Mouse (Mus musculus) heart, embryonic 11.5 days (tissue): ENCODE data around the gene Tcirg1. TPM values are rescaled to one million over a fixed set of nuclear protein-coding genes. Genes with fewer than 3 reads are reported as not detected.

Experiments
- ATAC-seq: fragments of 200-750 bp; cut with Nextera tagmentation; replicated peaks from 2 replicates; pipeline ENCODE4 v1.8.0; 2017; ENCODE audit warnings: moderate library complexity; ENCODE audit not compliant: insufficient number of reproducible peaks, low FRiP score, low TSS enrichment
- H3K27ac ChIP-seq: fragments of 300-500 bp; sonication (generic); 2 replicates; pipeline ENCODE4 v1.5.1; 2014; ENCODE audit warnings: mild to moderate bottlenecking, low read depth, low read length
- H3K27me3 ChIP-seq: fragments of 300-500 bp; sonication (generic); 2 replicates; pipeline ENCODE4 v1.6.1; 2014; ENCODE audit warnings: mild to moderate bottlenecking, low read length, mixed read lengths; ENCODE audit not compliant: control insufficient read depth, insufficient read depth
- H3K36me3 ChIP-seq: fragments of 300-500 bp; sonication (generic); 2 replicates; pipeline ENCODE4 v1.6.1; 2014; ENCODE audit warnings: mild to moderate bottlenecking, low read length, moderate library complexity, mixed read lengths; ENCODE audit not compliant: control insufficient read depth, insufficient read depth
- H3K4me1 ChIP-seq: fragments of 300-500 bp; sonication (generic); 2 replicates; pipeline ENCODE4 v1.6.1; 2014; ENCODE audit warnings: low read length; ENCODE audit not compliant: control insufficient read depth, insufficient read depth
- H3K4me2 ChIP-seq: fragments of 300-500 bp; sonication (generic); 2 replicates; pipeline ENCODE4 v1.6.1; 2014; ENCODE audit warnings: mild to moderate bottlenecking, moderate library complexity
- H3K4me3 ChIP-seq: fragments of 300-500 bp; sonication (generic); 2 replicates; pipeline ENCODE4 v1.5.1; 2014; ENCODE audit warnings: low read depth, low read length
- H3K9ac ChIP-seq: fragments of 300-500 bp; sonication (generic); 2 replicates; pipeline ENCODE4 v1.6.1; 2014; ENCODE audit warnings: mild to moderate bottlenecking, low read depth, low read length, moderate library complexity
- H3K9me3 ChIP-seq: fragments of 300-500 bp; sonication (generic); replicated peaks from 2 replicates; pipeline ENCODE4 v1.6.1; 2016; ENCODE audit warnings: low read length; ENCODE audit not compliant: control insufficient read depth
- WGBS: fragments of 180-500 bp; shearing (Covaris S2); extraction: QIAGEN DNeasy Blood & Tissue Kit; methylation state at CpG from one replicate; pipeline ENCODE4 v1.1.7; 2014; ENCODE audit not compliant: insufficient replicate concordance; 5-methylcytosine and 5-hydroxymethylcytosine counted together
- polyA plus RNA-seq: library from polyadenylated mRNA; unstranded; fragments of >200 nt; fragmentation: Nextera tagmentation; extraction: Ambion mirVana; gene quantifications from 2 replicates; pipeline ENCODE4 v1.2.1, GENCODE M21; 2014

Tcirg1 gene
- polyA plus RNA-seq, 1 experiment from 2014 or later: 16.2 TPM

- Histone ChIP-seq H3K27ac (peak overlapping the region; percentile 55), H3K4me3 (no peak overlapping the region), H3K27me3 (no peaks in the 10 kb centered on the region), H3K9ac (peak overlapping the region; percentile 40), H3K4me1 (peaks cover 17% of the 10 kb centered on the region), H3K4me2 (no peak overlapping the region), H3K9me3 (no peaks in the 10 kb centered on the region), H3K36me3 (no peaks in the 10 kb centered on the region)
- 65% methylated on average over 21 of the region's 21 CpGs for WGBS
- ATAC-seq: no peak
Observed at GRCm38 (mm10) chr19:3930262-3931057, 23.5 kb upstream of the Tcirg1 start.

GRCm38 (mm10) chr19:3929211-3929941, 22.4 kb upstream of the Tcirg1 start, which contains the start of gene Aldh3b1:
Gene Aldh3b1 (minus strand): TSS chr19:3929808.
- H3K9ac ChIP-seq: peak within 1 kb of the TSS; percentile 40

GRCm38 (mm10) chr19:3928779-3929178, 21.8 kb upstream of the Tcirg1 start:
- Histone ChIP-seq H3K9ac (no peak overlapping the region), H3K9me3 (no peaks in the 10 kb centered on the region), H3K4me3 (no peak overlapping the region), H3K4me2 (no peak overlapping the region), H3K4me1 (peaks cover 11% of the 10 kb centered on the region), H3K27ac (0 out of 2 replicates have a peak overlapping the region, but pooled peaks have one; percentile 50), H3K36me3 (no peaks in the 10 kb centered on the region), H3K27me3 (no peaks in the 10 kb centered on the region)
- 81% methylated on average over 4 of the region's 4 CpGs for WGBS
- no peak for ATAC-seq

More at GRCm38 (mm10) chr19:3929211-3929941, 22.4 kb upstream of the Tcirg1 start, which contains the start of gene Aldh3b1:
- H3K9me3 ChIP-seq: no peaks in the 10 kb centered on the region
- H3K36me3 ChIP-seq: no peaks in the 10 kb centered on the region
- peak; percentile 63 for ATAC-seq
- 44% methylated on average over 12 of the region's 12 CpGs for WGBS
- peak within 1 kb of the TSS; percentile 2; the same call in 1 of the 2 replicates for H3K4me2 ChIP-seq
- no peak within 1 kb of the TSS for H3K4me3 ChIP-seq
- H3K27me3 ChIP-seq: no peaks in the 10 kb centered on the region
- peak within 1 kb of the TSS; percentile 55 for H3K27ac ChIP-seq
- H3K4me1 ChIP-seq: peaks cover 11% of the 10 kb centered on the region; the same call in 1 of the 2 replicates

GRCm38 (mm10) chr19:3927989-3928388, 21.1 kb upstream of the Tcirg1 start:
- no peaks in the 10 kb centered on the region for H3K27me3 ChIP-seq
- no peak overlapping the region for H3K27ac ChIP-seq
- H3K4me1 ChIP-seq: peaks cover 11% of the 10 kb centered on the region
- H3K9ac ChIP-seq: no peak overlapping the region
- no peak for ATAC-seq
- 83% methylated on average over 4 of the region's 4 CpGs for WGBS
- H3K4me2 ChIP-seq: no peak overlapping the region
- H3K36me3 ChIP-seq: no peaks in the 10 kb centered on the region
- no peak overlapping the region for H3K4me3 ChIP-seq
- no peaks in the 10 kb centered on the region for H3K9me3 ChIP-seq

- Histone ChIP-seq H3K27me3 (no peaks in the 10 kb centered on the region), H3K27ac (no peak overlapping the region), H3K9me3 (no peaks in the 10 kb centered on the region), H3K4me3 (no peak overlapping the region), H3K4me2 (no peak overlapping the region), H3K4me1 (peaks cover 11% of the 10 kb centered on the region), H3K36me3 (no peaks in the 10 kb centered on the region), H3K9ac (no peak overlapping the region)
- WGBS: 63% methylated on average over 6 of the region's 6 CpGs
- ATAC-seq: no peak
Observed at GRCm38 (mm10) chr19:3926685-3927084, 19.8 kb upstream of the Tcirg1 start.

GRCm38 (mm10) chr19:3926279-3926678, 19.3 kb upstream of the Tcirg1 start:
- Histone ChIP-seq H3K4me3 (no peak overlapping the region), H3K27me3 (no peaks in the 10 kb centered on the region), H3K9me3 (no peaks in the 10 kb centered on the region), H3K4me1 (peaks cover 11% of the 10 kb centered on the region), H3K27ac (no peak overlapping the region), H3K36me3 (no peaks in the 10 kb centered on the region), H3K4me2 (no peak overlapping the region), H3K9ac (no peak overlapping the region)
- no peak for ATAC-seq
- WGBS: 61% methylated on average over 3 of the region's 3 CpGs

GRCm38 (mm10) chr19:3925859-3926258, 18.9 kb upstream of the Tcirg1 start:
- 78% methylated on average over 6 of the region's 6 CpGs for WGBS
- H3K9me3 ChIP-seq: no peaks in the 10 kb centered on the region
- H3K27me3 ChIP-seq: no peaks in the 10 kb centered on the region
- no peak for ATAC-seq
- H3K4me3 ChIP-seq: no peak overlapping the region
- H3K27ac ChIP-seq: no peak overlapping the region
- H3K36me3 ChIP-seq: no peaks in the 10 kb centered on the region
- H3K4me2 ChIP-seq: no peak overlapping the region
- peaks cover 11% of the 10 kb centered on the region for H3K4me1 ChIP-seq
- no peak overlapping the region for H3K9ac ChIP-seq

- no peaks in the 10 kb centered on the region for H3K27me3 ChIP-seq
- H3K4me3 ChIP-seq: no peak overlapping the region
- 83% methylated on average over 7 of the region's 7 CpGs for WGBS
- H3K36me3 ChIP-seq: no peaks in the 10 kb centered on the region
- no peak overlapping the region for H3K9ac ChIP-seq
- H3K4me1 ChIP-seq: peaks cover 4% of the 10 kb centered on the region
- H3K27ac ChIP-seq: no peak overlapping the region
- H3K9me3 ChIP-seq: no peaks in the 10 kb centered on the region
- no peak overlapping the region for H3K4me2 ChIP-seq
- no peak for ATAC-seq
Observed at GRCm38 (mm10) chr19:3924868-3925267, 17.9 kb upstream of the Tcirg1 start.
